Mouse (Mus musculus) limb, embryonic 11.5 days (tissue): ENCODE results near the gene Micu1. TPM values are rescaled to one million over a fixed set of nuclear protein-coding genes. Genes with fewer than 3 reads are reported as not detected.

Source experiments
- ATAC-seq: fragments of 200-750 bp; cut with Nextera tagmentation; 2 replicates; pipeline ENCODE4 v1.8.0; 2017; ENCODE audit warnings: low read depth; ENCODE audit not compliant: insufficient number of reproducible peaks, low FRiP score, low TSS enrichment
- DNase-seq: peaks from one replicate; pipeline ENCODE4 v3.0.0-alpha.2; 2015; ENCODE audit warnings: low spot score
- H3K27ac ChIP-seq: fragments of 300-500 bp; sonication (generic); replicated peaks from 2 replicates; pipeline ENCODE4 v1.5.1; 2014; ENCODE audit warnings: low read depth, mild to moderate bottlenecking, low read length
- H3K27me3 ChIP-seq: fragments of 300-500 bp; sonication (generic); 2 replicates; pipeline ENCODE4 v1.6.1; 2014; ENCODE audit warnings: mild to moderate bottlenecking, low read length, mixed read lengths; ENCODE audit not compliant: control insufficient read depth, insufficient read depth
- H3K36me3 ChIP-seq: fragments of 300-500 bp; sonication (generic); 2 replicates; pipeline ENCODE4 v1.6.1; 2014; ENCODE audit warnings: mild to moderate bottlenecking, low read length, moderate library complexity, mixed read lengths; ENCODE audit not compliant: control insufficient read depth, insufficient read depth
- H3K4me1 ChIP-seq: fragments of 300-500 bp; sonication (generic); 2 replicates; pipeline ENCODE4 v1.6.1; 2014; ENCODE audit warnings: low read length, mixed read lengths; ENCODE audit not compliant: control insufficient read depth, insufficient read depth
- H3K4me2 ChIP-seq: fragments of 300-500 bp; sonication (generic); 2 replicates; pipeline ENCODE4 v1.6.1; 2014; ENCODE audit warnings: low read depth, mild to moderate bottlenecking, moderate library complexity; ENCODE audit not compliant: severe bottlenecking
- H3K4me3 ChIP-seq: fragments of 300-500 bp; sonication (generic); 2 replicates; pipeline ENCODE4 v1.5.1; 2014; ENCODE audit warnings: low read depth, low read length
- H3K9ac ChIP-seq: fragments of 300-500 bp; sonication (generic); 2 replicates; pipeline ENCODE4 v1.6.1; 2014; ENCODE audit warnings: mild to moderate bottlenecking, low read length
- H3K9me3 ChIP-seq: fragments of 300-500 bp; sonication (generic); 2 replicates; pipeline ENCODE4 v1.6.1; 2016; ENCODE audit warnings: low read length; ENCODE audit not compliant: control insufficient read depth
- WGBS: fragments of 180-500 bp; shearing (Covaris S2); extraction: QIAGEN DNeasy Blood & Tissue Kit; methylation state at CpG from one replicate; pipeline ENCODE4 v1.1.7; 2014; 5-methylcytosine and 5-hydroxymethylcytosine counted together
- polyA plus RNA-seq: library from polyadenylated mRNA; unstranded; fragments of >200 nt; fragmentation: Nextera tagmentation; extraction: Ambion mirVana; gene quantifications from 2 replicates; pipeline ENCODE4 v1.2.1, GENCODE M21; 2014

Gene Micu1
- polyA plus RNA-seq, 1 experiment from 2014 or later, result 50.4 TPM

GRCm38 (mm10) chr10:59907695-59908299 is 205.5 kb downstream of the Micu1 start:
- DNase-seq (no peak), ATAC-seq (0 out of 2 replicates have a peak, but pooled peaks have one; percentile 8)
- Histone ChIP-seq H3K27me3 (no peaks in the 10 kb centered on the region), H3K36me3 (no peaks in the 10 kb centered on the region), H3K4me3 (no peak overlapping the region), H3K4me2 (no peak overlapping the region), H3K9ac (no peak overlapping the region), H3K27ac (peak overlapping the region; percentile 30; the same call in 1 of the 2 replicates), H3K9me3 (no peaks in the 10 kb centered on the region), H3K4me1 (peaks cover 49% of the 10 kb centered on the region)
- WGBS, result 53% methylated on average over 7 of the region's 7 CpGs

GRCm38 (mm10) chr10:59908776-59909315 is 206.6 kb downstream of the Micu1 start:
- no peak overlapping the region for H3K4me3 ChIP-seq
- no peaks in the 10 kb centered on the region for H3K27me3 ChIP-seq
- no peaks in the 10 kb centered on the region for H3K36me3 ChIP-seq
- WGBS, result 57% methylated on average over 7 of the region's 7 CpGs
- H3K9me3 ChIP-seq, result no peaks in the 10 kb centered on the region
- peak overlapping the region; percentile 32; the same call in 1 of the 2 replicates for H3K27ac ChIP-seq
- ATAC-seq, result no peak
- no peak overlapping the region for H3K9ac ChIP-seq
- H3K4me1 ChIP-seq, result peaks cover 45% of the 10 kb centered on the region
- no peak overlapping the region for H3K4me2 ChIP-seq
- no peak for DNase-seq

- no peaks in the 10 kb centered on the region for H3K36me3 ChIP-seq
- no peaks in the 10 kb centered on the region for H3K9me3 ChIP-seq
- DNase-seq, result no peak
- H3K4me2 ChIP-seq, result peak overlapping the region; percentile 26; the same call in 1 of the 2 replicates
- peaks cover 45% of the 10 kb centered on the region for H3K4me1 ChIP-seq
- ATAC-seq, result peak; percentile 19; the same call in 1 of the 2 replicates
- H3K9ac ChIP-seq, result no peak overlapping the region
- H3K4me3 ChIP-seq, result no peak overlapping the region
- 9% methylated on average over 14 of the region's 14 CpGs for WGBS
- H3K27me3 ChIP-seq, result no peaks in the 10 kb centered on the region
- peak overlapping the region; percentile 32; the same call in 1 of the 2 replicates for H3K27ac ChIP-seq
These were observed 207.1 kb downstream of the Micu1 start for GRCm38 (mm10) chr10:59909357-59909847.

- no peak for DNase-seq
- Histone ChIP-seq H3K4me2 (peak overlapping the region; percentile 38; the same call in 1 of the 2 replicates), H3K4me1 (peaks cover 50% of the 10 kb centered on the region), H3K27ac (peak overlapping the region; percentile 74), H3K27me3 (no peaks in the 10 kb centered on the region), H3K9ac (no peak overlapping the region), H3K4me3 (no peak overlapping the region), H3K9me3 (no peaks in the 10 kb centered on the region), H3K36me3 (no peaks in the 10 kb centered on the region)
- WGBS, result 30% methylated on average over 6 of the region's 6 CpGs
- no peak for ATAC-seq
These were observed 208.8 kb downstream of the Micu1 start for GRCm38 (mm10) chr10:59911091-59911490.

DNA sequence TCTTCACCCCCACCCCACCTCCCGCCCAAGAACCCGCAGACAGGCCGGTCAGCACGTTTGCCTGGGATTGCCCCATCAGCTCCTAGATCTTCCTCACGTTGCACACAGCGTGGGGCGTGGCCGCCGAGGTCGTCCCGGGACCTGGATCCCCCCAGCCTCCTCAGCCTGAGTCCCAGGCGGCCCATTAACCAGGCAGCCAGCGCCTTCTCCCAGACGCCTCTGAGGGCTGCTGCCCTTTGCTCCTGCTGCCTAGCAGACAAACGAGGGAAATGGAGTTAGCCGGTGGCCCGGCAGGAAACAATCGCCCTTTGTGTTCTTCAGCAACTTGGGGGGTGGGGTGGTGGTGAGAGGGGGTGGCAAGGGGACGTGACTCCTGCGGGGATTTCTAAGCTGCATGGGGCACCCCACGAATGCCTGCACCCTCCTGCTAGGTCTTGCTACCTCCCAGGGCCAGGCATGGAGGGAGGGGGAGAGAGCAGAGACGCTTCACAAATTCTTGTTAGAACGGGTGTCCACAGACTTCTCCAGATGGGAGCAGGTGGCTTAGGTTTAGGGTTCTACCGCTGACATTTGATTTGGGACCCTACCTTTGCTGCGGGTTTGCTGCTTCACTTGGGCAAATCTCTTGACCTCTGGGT is 209.4 kb downstream of the Micu1 start:
- Histone ChIP-seq H3K4me3 (no peak overlapping the region), H3K4me2 (peak overlapping the region; percentile 38), H3K27me3 (no peaks in the 10 kb centered on the region), H3K9ac (peak overlapping the region; percentile 38; the same call in 1 of the 2 replicates), H3K27ac (peak overlapping the region; percentile 74), H3K36me3 (no peaks in the 10 kb centered on the region), H3K4me1 (peaks cover 54% of the 10 kb centered on the region), H3K9me3 (no peaks in the 10 kb centered on the region)
- WGBS, result 2% methylated on average over 25 of the region's 25 CpGs
- peak; percentile 77 for DNase-seq
- ATAC-seq, result 0 out of 2 replicates have a peak, but pooled peaks have one; percentile 17

Other genes with a start within 250 kb of the Micu1 start
- gene Gm10322, start 86.4 kb upstream of the Micu1 start, polyA plus RNA-seq, result not detected in 2 replicates
- 34.0 and 34.8 TPM in 2 replicates for gene Mcu, start 85.8 kb upstream of the Micu1 start, polyA plus RNA-seq
- gene Dnajb12, start 177.1 kb downstream of the Micu1 start, polyA plus RNA-seq, result 22.5 and 23.8 TPM in 2 replicates
- 6.8 and 10.2 TPM in 2 replicates for gene Ddit4, start 249.4 kb downstream of the Micu1 start, polyA plus RNA-seq